Mouse (Mus musculus): ENCODE measurements around the gene Cplane1. TPM values are rescaled to one million over a fixed set of nuclear protein-coding genes. Genes with fewer than 3 reads are reported as not detected.

Gene Cplane1
- total RNA-seq, 2 experiments from 2014 or later = 7.2 to 9.1 TPM

- no peak for DNase-seq (ENCODE audit: low spot score in 2 of 2)
Observed at GRCm38 (mm10) chr15:8294150-8294549, 125.2 kb downstream of the Cplane1 start.

- no peak for DNase-seq (ENCODE audit: low spot score in 2 of 2)
Observed at GRCm38 (mm10) chr15:8302944-8303343, 134.0 kb downstream of the Cplane1 start.

- DNase-seq (ENCODE audit: low spot score in 2 of 2) = no peak
Observed at GRCm38 (mm10) chr15:8305474-8305873, 136.6 kb downstream of the Cplane1 start.

- no peak for DNase-seq (ENCODE audit: low spot score in 2 of 2)
Observed at GRCm38 (mm10) chr15:8317381-8317780, 148.5 kb downstream of the Cplane1 start.

- DNase-seq (ENCODE audit: low spot score in 2 of 2) = no peak
Observed at GRCm38 (mm10) chr15:8319191-8319590, 150.3 kb downstream of the Cplane1 start.

Other genes with a start within 250 kb of the Cplane1 start
- gene Wdr70, start 69.9 kb upstream of the Cplane1 start, total RNA-seq (2021) = 10 to 100 TPM; 30.1 to 31.1 TPM
- 10 to 100 TPM; 12.2 to 15.9 TPM for gene Nup155, start 59.8 kb upstream of the Cplane1 start, total RNA-seq (2021)

Data from adrenal gland, adult 18-20 months (tissue).